Mouse (Mus musculus) olfactory bulb, adult 2 months (tissue): ENCODE results near the gene Zwilch. TPM values are rescaled to one million over a fixed set of nuclear protein-coding genes. Genes with fewer than 3 reads are reported as not detected.
"Not testable (repeated sequence)": the region's sequence is repeated elsewhere in the genome, so short reads cannot be mapped to it uniquely, and the experiment has no call there.

Experiments
- H3K27ac ChIP-seq: fragments of 200-500 bp; 2 replicates; pipeline ENCODE4 v1.5.1; 2012; ENCODE audit warnings: low read depth, low read length; ENCODE audit not compliant: insufficient read depth
- H3K4me1 ChIP-seq: fragments of 200-500 bp; 2 replicates; pipeline ENCODE4 v1.6.1; 2012; ENCODE audit warnings: low read length; ENCODE audit not compliant: control insufficient read depth, insufficient read depth
- H3K4me3 ChIP-seq: fragments of 200-500 bp; 2 replicates; pipeline ENCODE4 v1.5.1; 2012; ENCODE audit warnings: mild to moderate bottlenecking, low read depth, low read length, moderate library complexity; ENCODE audit not compliant: insufficient read depth
- CTCF ChIP-seq: fragments of 200-500 bp; IDR thresholded peaks from 2 replicates; pipeline ENCODE4 v1.5.1; 2012; ENCODE audit warnings: low read depth, mild to moderate bottlenecking, low read length, moderate library complexity; ENCODE audit not compliant: insufficient read depth
- POLR2A ChIP-seq: fragments of 200-500 bp; IDR thresholded peaks from 2 replicates; pipeline ENCODE4 v1.6.1; 2012; ENCODE audit warnings: mild to moderate bottlenecking, low read depth, low read length, moderate library complexity; ENCODE audit not compliant: insufficient read depth
- WGBS: fragments of 180-500 bp; shearing (Covaris S2); methylation state at CpG from one replicate; pipeline ENCODE4 v1.1.7; 2018; 5-methylcytosine and 5-hydroxymethylcytosine counted together
- polyA plus RNA-seq: library from polyadenylated mRNA; stranded (reverse); fragments of >200 nt; gene quantifications from 2 replicates; pipeline ENCODE4 v1.2.4, GENCODE M21; 2012; ENCODE audit warnings: low replicate concordance; ENCODE audit not compliant: missing spikeins, insufficient read depth, insufficient read length

The Zwilch gene
- polyA plus RNA-seq, 1 experiment = not detected

- 3% methylated on average over 18 of the region's 18 CpGs for WGBS
Observed at GRCm38 (mm10) chr9:64172145-64172815, 624 bp downstream of the Zwilch start.

GRCm38 (mm10) chr9:64169967-64170366 lies 2.9 kb downstream of the Zwilch start:
- WGBS = 93% methylated on average over 3 of the region's 3 CpGs
- not testable (repeated sequence) for H3K4me1 ChIP-seq, H3K4me3 ChIP-seq, H3K27ac ChIP-seq

More at GRCm38 (mm10) chr9:64172145-64172815, 624 bp downstream of the Zwilch start:
- H3K4me1 ChIP-seq = peaks cover 4% of the 10 kb centered on the region; the same call in 1 of the 2 replicates
- TF ChIP-seq POLR2A = no peak
- no peak for TF ChIP-seq CTCF
- H3K27ac ChIP-seq = 0 out of 2 replicates have a peak overlapping the region, but pooled peaks have one; percentile 82
- H3K4me3 ChIP-seq = peak overlapping the region; percentile 61

GRCm38 (mm10) chr9:64160471-64160870 lies 12.4 kb downstream of the Zwilch start:
- no peaks in the 10 kb centered on the region for H3K4me1 ChIP-seq
- 90% methylated on average over 5 of the region's 5 CpGs for WGBS
- no peak overlapping the region for H3K4me3 ChIP-seq
- TF ChIP-seq POLR2A (no peak), CTCF (no peak)
- no peak overlapping the region for H3K27ac ChIP-seq

- TF ChIP-seq POLR2A = no peak
- Histone ChIP-seq H3K27ac (no peak overlapping the region), H3K4me1 (no peaks in the 10 kb centered on the region), H3K4me3 (no peak overlapping the region)
- WGBS = 86% methylated on average over 1 of the region's 1 CpGs
Observed at GRCm38 (mm10) chr9:64156641-64157040, 16.3 kb downstream of the Zwilch start.

- no peak overlapping the region for H3K27ac ChIP-seq
- H3K4me3 ChIP-seq = no peak overlapping the region
- TF ChIP-seq POLR2A (no peak), CTCF (no peak)
- no peaks in the 10 kb centered on the region for H3K4me1 ChIP-seq
- WGBS = 93% methylated on average over 9 of the region's 9 CpGs
Observed at GRCm38 (mm10) chr9:64139879-64140278, 33.0 kb downstream of the Zwilch start.

GRCm38 (mm10) chr9:64138896-64139295 lies 34.0 kb downstream of the Zwilch start:
- not testable (repeated sequence) for H3K27ac ChIP-seq, H3K4me1 ChIP-seq, H3K4me3 ChIP-seq
- WGBS = 2% methylated on average over 6 of the region's 6 CpGs

GRCm38 (mm10) chr9:64131623-64132022 lies 41.3 kb downstream of the Zwilch start:
- WGBS = 89% methylated on average over 6 of the region's 6 CpGs
- Histone ChIP-seq H3K4me1 (no peaks in the 10 kb centered on the region), H3K27ac (no peak overlapping the region), H3K4me3 (no peak overlapping the region)
- TF ChIP-seq CTCF (no peak), POLR2A (no peak)

GRCm38 (mm10) chr9:64126121-64126520 lies 46.8 kb downstream of the Zwilch start:
- Histone ChIP-seq H3K4me1 (no peaks in the 10 kb centered on the region), H3K4me3 (no peak overlapping the region), H3K27ac (no peak overlapping the region)
- TF ChIP-seq CTCF (no peak), POLR2A (no peak)
- 69% methylated on average over 12 of the region's 12 CpGs for WGBS

GRCm38 (mm10) chr9:64125307-64125706 lies 47.6 kb downstream of the Zwilch start:
- 89% methylated on average over 3 of the region's 3 CpGs for WGBS
- no peaks in the 10 kb centered on the region for H3K4me1 ChIP-seq
- TF ChIP-seq CTCF (no peak), POLR2A (no peak)
- H3K27ac ChIP-seq = no peak overlapping the region
- H3K4me3 ChIP-seq = no peak overlapping the region

- WGBS = 74% methylated on average over 3 of the region's 3 CpGs
- not testable (repeated sequence) for H3K4me1 ChIP-seq, H3K27ac ChIP-seq, H3K4me3 ChIP-seq
Observed at GRCm38 (mm10) chr9:64124846-64125245, 48.1 kb downstream of the Zwilch start.
